In genomic region chr15:32288480-32288879, GRCm38 (mm10) we compare ENCODE assay signal across 9 mouse cellular contexts. TPM values are rescaled to one million over a fixed set of nuclear protein-coding genes. Genes with fewer than 3 reads are reported as not detected.
A peak's percentile ranks its signal among the peaks of the same experiment; 100 is the strongest.
DNase-seq lines count a peak whose midpoint lies in the region; ATAC-seq and TF ChIP-seq lines count a peak whose summit lies in the region.
"Had no signal": no experiment of that assay in that cellular context is flagged by ENCODE, and none has a peak within 500 bp of the region (broad histone marks: within the 10 kb centered on the region; RNA-seq: fewer than 3 reads in every experiment).

No protein-coding gene starts in this region.

- no peak overlapping the region for H3K9ac ChIP-seq in hindbrain, postnatal 0 days (replicated peaks; ENCODE audit: low read length)
- no peak overlapping the region for H3K9ac ChIP-seq in hindbrain, embryonic 14.5 days
- no peak overlapping the region; the same call in 1 of the 2 replicates for H3K9ac ChIP-seq in heart, adult 2 months (ENCODE audit: low read depth, low read length)
- no peak overlapping the region for H3K9ac ChIP-seq in neural tube, embryonic 15.5 days (replicated peaks)

- no peak for TF ChIP-seq POLR2A in heart, adult 2 months (IDR thresholded peaks at IDR 0.05; ENCODE audit: insufficient read depth, low read depth, low read length)

- 0 out of 2 replicates have a peak, but pooled peaks have one; percentile 40 for ATAC-seq in hindbrain, postnatal 0 days
- no peak for ATAC-seq in hindbrain, embryonic 14.5 days (ENCODE audit: low FRiP score)
- no peak for ATAC-seq in neural tube, embryonic 15.5 days (ENCODE audit: low FRiP score)

- no peaks in the 10 kb centered on the region for H3K79me2 ChIP-seq in heart, adult 2 months (replicated peaks; ENCODE audit: control insufficient read depth, insufficient read depth, low read length)

- no peaks in the 10 kb centered on the region for H3K27me3 ChIP-seq in hindbrain, postnatal 0 days (ENCODE audit: insufficient read depth, low read length)
- no peaks in the 10 kb centered on the region for H3K27me3 ChIP-seq in hindbrain, embryonic 14.5 days (ENCODE audit: control insufficient read depth, insufficient read depth, low read length)
- no peaks in the 10 kb centered on the region for H3K27me3 ChIP-seq in heart, adult 2 months (ENCODE audit: control insufficient read depth, insufficient read depth, low read length)
- no peaks in the 10 kb centered on the region for H3K27me3 ChIP-seq in neural tube, embryonic 15.5 days (replicated peaks)

- no peak overlapping the region for H3K27ac ChIP-seq in hindbrain, postnatal 0 days
- no peak overlapping the region for H3K27ac ChIP-seq in hindbrain, embryonic 14.5 days
- H3K27ac ChIP-seq in heart, adult 2 months = peak overlapping the region; percentile 28; the same call in 1 of the 2 replicates
- H3K27ac ChIP-seq in neural tube, embryonic 15.5 days (replicated peaks) = no peak overlapping the region

- WGBS in hindbrain, postnatal 0 days = 54% methylated on average over 6 of the region's 6 CpGs
- WGBS in hindbrain, embryonic 14.5 days = 56% methylated on average over 6 of the region's 6 CpGs
- 11% methylated on average over 6 of the region's 6 CpGs for WGBS in heart, adult 2 months
- 59% methylated on average over 6 of the region's 6 CpGs for WGBS in neural tube, embryonic 15.5 days

- DNase-seq in hindbrain, postnatal 0 days (ENCODE audit: low spot score) = peak; percentile 34
- DNase-seq in hindbrain, embryonic 14.5 days (ENCODE audit: low spot score) = no peak
- DNase-seq in adrenal gland, postnatal 10 days = peak; percentile 75
- DNase-seq in heart, adult 2 months = peak; percentile 53 to 59
- peak; percentile 57 to 69 for DNase-seq in kidney, postnatal 4 days
- DNase-seq in layer of hippocampus, adult 18-20 months (ENCODE audit: low spot score in 2 of 2) = no peak
- DNase-seq in yolk sac, embryonic 10.5 days (ENCODE audit: low spot score) = no peak

- no peaks in the 10 kb centered on the region for H3K4me1 ChIP-seq in hindbrain, postnatal 0 days (ENCODE audit: insufficient read depth, low read length)
- no peaks in the 10 kb centered on the region for H3K4me1 ChIP-seq in hindbrain, embryonic 14.5 days (replicated peaks; ENCODE audit: control insufficient read depth, insufficient read depth, low read length)
- H3K4me1 ChIP-seq in heart, adult 2 months (ENCODE audit: control insufficient read depth, insufficient read depth, low read length) = peaks cover 4% of the 10 kb centered on the region
- H3K4me1 ChIP-seq in neural tube, embryonic 15.5 days = no peaks in the 10 kb centered on the region

- H3K36me3 ChIP-seq in hindbrain, postnatal 0 days (ENCODE audit: insufficient read depth, low read length) = no peaks in the 10 kb centered on the region
- no peaks in the 10 kb centered on the region for H3K36me3 ChIP-seq in hindbrain, embryonic 14.5 days (replicated peaks; ENCODE audit: control insufficient read depth, insufficient read depth)
- no peaks in the 10 kb centered on the region for H3K36me3 ChIP-seq in heart, adult 2 months (ENCODE audit: control insufficient read depth, insufficient read depth, low read length)
- H3K36me3 ChIP-seq in neural tube, embryonic 15.5 days = no peaks in the 10 kb centered on the region

- no peak overlapping the region for H3K4me2 ChIP-seq in hindbrain, postnatal 0 days (ENCODE audit: low read depth, low read length)
- no peak overlapping the region for H3K4me2 ChIP-seq in hindbrain, embryonic 14.5 days (replicated peaks)
- H3K4me2 ChIP-seq in neural tube, embryonic 15.5 days = no peak overlapping the region

- intact Hi-C loops in heart, adult 2 months (cut with DNase I) = no loop called here

- H3K9me3 ChIP-seq in hindbrain, postnatal 0 days (ENCODE audit: low read length) = no peaks in the 10 kb centered on the region
- H3K9me3 ChIP-seq in hindbrain, embryonic 14.5 days (ENCODE audit: control insufficient read depth, low read length) = no peaks in the 10 kb centered on the region
- no peaks in the 10 kb centered on the region for H3K9me3 ChIP-seq in neural tube, embryonic 15.5 days (replicated peaks)

- no peak overlapping the region for H3K4me3 ChIP-seq in hindbrain, postnatal 0 days (ENCODE audit: low read length)
- no peak overlapping the region for H3K4me3 ChIP-seq in hindbrain, embryonic 14.5 days (replicated peaks; ENCODE audit: low read length)
- no peak overlapping the region for H3K4me3 ChIP-seq in heart, adult 2 months
- no peak overlapping the region for H3K4me3 ChIP-seq in neural tube, embryonic 15.5 days (replicated peaks)

- TF ChIP-seq CTCF in hindbrain, postnatal 0 days (IDR thresholded peaks at IDR 0.05; ENCODE audit: low read depth) = no peak
- no peak for TF ChIP-seq CTCF in heart, adult 2 months (IDR thresholded peaks at IDR 0.05)

- TF ChIP-seq EP300 in heart, adult 2 months (IDR thresholded peaks at IDR 0.05; ENCODE audit: insufficient read depth, low read depth, low read length) = no peak

RNA-seq across cellular contexts. Expression of gene Sema5a, which starts 43.9 kb away (rescaled TPM):
- 40.0 and 43.7 TPM in 2 replicates for total RNA-seq in hindbrain, postnatal 0 days (2014; rRNA removed)
- 8.0 and 8.8 TPM in 2 replicates for polyA plus RNA-seq in hindbrain, postnatal 0 days (2015; fragmentation: Nextera tagmentation; extraction: Ambion mirVana)
- polyA plus RNA-seq in hindbrain, embryonic 14.5 days (2014; fragmentation: Nextera tagmentation; extraction: Ambion mirVana) = 12.0 and 13.6 TPM in 2 replicates
- 10 to 100 TPM; 21.4 to 23.4 TPM for total RNA-seq in adrenal gland, postnatal 10 days (2021)
- total RNA-seq in heart, adult 2 months (2021) = 10 to 100 TPM in 1 of 2 experiments, 1 to 10 TPM in 1; 7.9 to 10.6 TPM
- 1.8 and 2.6 TPM in 2 replicates for polyA plus RNA-seq in heart, adult 2 months (2012; rRNA removed)
- 10 to 100 TPM; 74.6 to 77.7 TPM for total RNA-seq in layer of hippocampus, adult 18-20 months (2021)
- polyA plus RNA-seq in neural tube, embryonic 15.5 days (2015; fragmentation: Nextera tagmentation; extraction: Ambion mirVana) = 12.9 and 14.0 TPM in 2 replicates
- total RNA-seq: hematopoietic stem cell, adult 5-6 weeks had no signal

Comparison
In these comparisons a context has a peak if more than half of its experiments do, and no peak if none do; other contexts are left out.
1. DNase-seq: peak in hindbrain, postnatal 0 days (single experiment), adrenal gland, postnatal 10 days (single experiment), heart, adult 2 months (2 of 2) and kidney, postnatal 4 days (2 of 2); none in hindbrain, embryonic 14.5 days (single experiment), layer of hippocampus, adult 18-20 months (0 of 2) and yolk sac, embryonic 10.5 days (single experiment).